Mouse (Mus musculus) spleen, adult 2 months (tissue): ENCODE measurements at regions not wholly inside any gene's neighbourhood (a gene's known extent, or its start where the extent isn't known, plus 50 kb on each side); places are given as distances from the start of the nearest gene placed in this dataset.

ENCODE experiments used
- DNase-seq, 2 experiments: peaks; one replicate each; pipeline versions ENCODE4 v3.0.0 to v3.0.0-alpha.2; 2012 to 2021; ENCODE audit warnings: low spot score in 2 of 2, low read depth in 1 of 2
- H3K27ac ChIP-seq: fragments of 200-500 bp; 2 replicates; pipeline ENCODE4 v1.5.1; 2012; ENCODE audit warnings: low read length, inconsistent platforms; ENCODE audit not compliant: insufficient read depth
- H3K27me3 ChIP-seq: fragments of 200-500 bp; 2 replicates; pipeline ENCODE4 v1.6.1; 2012; ENCODE audit warnings: mild to moderate bottlenecking, moderate library complexity, low read length, inconsistent platforms; ENCODE audit not compliant: control insufficient read depth, insufficient read depth
- H3K36me3 ChIP-seq: fragments of 200-500 bp; 2 replicates; pipeline ENCODE4 v1.6.1; 2012; ENCODE audit warnings: mild to moderate bottlenecking, low read length, inconsistent platforms; ENCODE audit not compliant: control insufficient read depth, insufficient read depth
- H3K4me1 ChIP-seq: fragments of 200-500 bp; 2 replicates; pipeline ENCODE4 v1.6.1; 2011; ENCODE audit warnings: inconsistent platforms; ENCODE audit not compliant: control insufficient read depth, insufficient read depth, insufficient read length
- H3K4me3 ChIP-seq: fragments of 200-500 bp; 2 replicates; pipeline ENCODE4 v1.5.1; 2011; ENCODE audit warnings: mild to moderate bottlenecking, inconsistent platforms; ENCODE audit not compliant: insufficient read depth, insufficient read length; ENCODE audit errors: extremely low read depth
- CTCF ChIP-seq: fragments of 200-500 bp; IDR thresholded peaks from 2 replicates; pipeline ENCODE4 v1.5.1; 2011; ENCODE audit warnings: mild to moderate bottlenecking, inconsistent platforms; ENCODE audit not compliant: insufficient read depth, insufficient read length, insufficient replicate concordance; ENCODE audit errors: extremely low read depth
- POLR2A ChIP-seq: fragments of 200-500 bp; IDR thresholded peaks from 2 replicates; pipeline ENCODE4 v1.6.1; 2011; ENCODE audit warnings: low read depth, low read length, inconsistent platforms
- WGBS: fragments of 180-500 bp; shearing (Covaris S2); methylation state at CpG from one replicate; pipeline ENCODE4 v1.1.7; 2018; 5-methylcytosine and 5-hydroxymethylcytosine counted together

GRCm38 (mm10) chr12:54495701-54496374 lies 160.5 kb downstream of the Sptssa start:
- Histone ChIP-seq H3K36me3 (no peaks in the 10 kb centered on the region), H3K4me1 (no peaks in the 10 kb centered on the region), H3K4me3 (no peak overlapping the region), H3K27ac (no peak overlapping the region), H3K27me3 (no peaks in the 10 kb centered on the region)
- TF ChIP-seq POLR2A (no peak), CTCF (no peak)
- WGBS: 49% methylated on average over 4 of the region's 4 CpGs
- DNase-seq: no peak

GRCm38 (mm10) chr12:54494756-54495375 lies 161.5 kb downstream of the Sptssa start:
- Histone ChIP-seq H3K27me3 (no peaks in the 10 kb centered on the region), H3K4me3 (no peak overlapping the region), H3K27ac (no peak overlapping the region), H3K4me1 (no peaks in the 10 kb centered on the region), H3K36me3 (no peaks in the 10 kb centered on the region)
- DNase-seq: no peak
- 88% methylated on average over 7 of the region's 7 CpGs for WGBS
- TF ChIP-seq POLR2A (no peak), CTCF (no peak)

- no peak overlapping the region for H3K27ac ChIP-seq
- TF ChIP-seq CTCF (no peak), POLR2A (no peak)
- no peaks in the 10 kb centered on the region for H3K4me1 ChIP-seq
- 68% methylated on average over 10 of the region's 10 CpGs for WGBS
- H3K4me3 ChIP-seq: no peak overlapping the region
- H3K27me3 ChIP-seq: no peaks in the 10 kb centered on the region
- no peaks in the 10 kb centered on the region for H3K36me3 ChIP-seq
- no peak for DNase-seq
These were observed 163.6 kb downstream of the Sptssa start for GRCm38 (mm10) chr12:54492737-54493136.

DNA sequence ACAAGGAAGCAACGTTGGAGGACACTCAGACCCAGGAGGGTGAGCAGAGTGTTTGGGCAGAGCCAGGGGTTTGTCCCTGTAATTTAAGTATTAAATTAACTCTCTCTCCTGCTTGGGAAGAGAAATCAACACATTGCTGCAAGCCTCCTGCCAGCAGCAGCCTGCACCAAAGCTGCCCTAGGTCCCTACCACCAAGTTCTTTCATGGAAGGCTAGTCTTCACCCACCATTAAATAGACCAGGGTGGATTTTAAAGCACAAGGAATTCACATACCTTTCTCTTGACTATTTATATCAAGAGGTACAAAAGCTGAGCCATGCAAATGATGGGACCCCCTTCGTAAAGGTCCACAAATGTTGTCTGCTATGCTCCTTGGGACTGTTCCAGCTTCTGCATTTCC lies 165.9 kb downstream of the Sptssa start:
- H3K4me1 ChIP-seq: no peaks in the 10 kb centered on the region
- no peak for TF ChIP-seq CTCF
- TF ChIP-seq POLR2A: no peak
- 95% methylated on average over 2 of the region's 2 CpGs for WGBS
- H3K27me3 ChIP-seq: no peaks in the 10 kb centered on the region
- no peak overlapping the region for H3K4me3 ChIP-seq
- H3K36me3 ChIP-seq: no peaks in the 10 kb centered on the region
- no peak overlapping the region for H3K27ac ChIP-seq
- no peak for DNase-seq

DNA sequence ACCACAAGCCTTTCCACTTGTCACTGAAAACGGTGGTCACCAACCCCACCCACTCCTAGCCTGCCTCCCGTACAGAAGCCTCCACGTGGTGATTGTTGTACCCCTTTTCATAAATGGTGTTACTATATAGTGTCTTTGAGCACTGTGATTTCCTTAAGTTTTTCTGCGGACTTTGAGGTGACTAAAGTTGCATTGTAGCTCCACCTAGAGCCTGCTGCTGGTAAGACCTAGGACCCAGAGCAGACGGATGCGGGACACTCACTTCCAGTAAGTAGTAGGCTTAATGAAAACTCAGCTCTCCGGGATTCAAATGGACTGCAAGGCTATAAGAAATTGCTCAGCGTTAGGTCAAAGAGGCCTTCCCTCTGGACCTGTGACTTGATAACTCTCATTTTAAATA lies 166.7 kb downstream of the Sptssa start:
- H3K4me3 ChIP-seq: no peak overlapping the region
- WGBS: 1% methylated on average over 8 of the region's 8 CpGs
- TF ChIP-seq POLR2A (no peak), CTCF (peak; percentile 62; the same call in 1 of the 2 replicates)

GRCm38 (mm10) chr12:54487689-54488088 lies 168.7 kb downstream of the Sptssa start:
- H3K4me3 ChIP-seq: no peak overlapping the region
- no peaks in the 10 kb centered on the region for H3K4me1 ChIP-seq
- no peak for TF ChIP-seq CTCF
- no peak for TF ChIP-seq POLR2A
- H3K36me3 ChIP-seq: no peaks in the 10 kb centered on the region
- H3K27ac ChIP-seq: no peak overlapping the region
- H3K27me3 ChIP-seq: no peaks in the 10 kb centered on the region
- no peak for DNase-seq
- WGBS: 91% methylated on average over 4 of the region's 4 CpGs

More for the DNA sequence above, 166.7 kb downstream of the Sptssa start:
- peak; percentile 9 to 39 for DNase-seq
- Histone ChIP-seq H3K27me3 (no peaks in the 10 kb centered on the region), H3K4me1 (no peaks in the 10 kb centered on the region), H3K27ac (no peak overlapping the region), H3K36me3 (no peaks in the 10 kb centered on the region)

DNA sequence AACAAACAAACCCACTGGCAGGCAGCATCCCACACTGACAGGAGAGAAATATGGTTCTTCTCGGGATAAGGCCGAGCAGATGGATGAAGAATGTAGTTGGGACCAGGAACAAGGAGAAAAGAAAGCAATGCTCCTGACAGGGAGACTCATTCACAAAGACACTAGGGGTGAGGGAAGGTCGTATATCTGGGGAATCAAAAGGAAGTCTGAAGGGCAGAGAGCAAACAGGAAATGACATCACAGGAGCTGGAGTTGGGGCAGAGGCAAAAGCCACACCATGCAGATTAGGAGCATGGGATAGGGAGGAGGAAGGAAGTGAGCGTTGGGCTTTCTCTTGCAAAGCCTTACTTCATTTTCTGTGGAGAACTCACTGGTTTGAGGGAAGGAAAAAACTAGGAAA lies 174.4 kb downstream of the Sptssa start:
- TF ChIP-seq CTCF (no peak), POLR2A (no peak)
- no peak overlapping the region for H3K27ac ChIP-seq
- no peak overlapping the region for H3K4me3 ChIP-seq
- 53% methylated on average over 4 of the region's 4 CpGs for WGBS
- H3K4me1 ChIP-seq: no peaks in the 10 kb centered on the region
- H3K27me3 ChIP-seq: no peaks in the 10 kb centered on the region
- DNase-seq: no peak
- H3K36me3 ChIP-seq: no peaks in the 10 kb centered on the region
